Mouse (Mus musculus) embryonic facial prominence, embryonic 10.5 days (tissue): ENCODE measurements at regions not wholly inside any gene's neighbourhood (a gene's known extent, or its start where the extent isn't known, plus 50 kb on each side); places are given as distances from the start of the nearest gene placed in this dataset.

Source experiments
- DNase-seq: peaks from one replicate; pipeline ENCODE4 v3.0.0-alpha.2; 2017; ENCODE audit warnings: low spot score
- H3K27ac ChIP-seq: fragments of 300-500 bp; sonication (generic); replicated peaks from 2 replicates; pipeline ENCODE4 v1.5.1; 2016; ENCODE audit warnings: mild to moderate bottlenecking
- H3K27me3 ChIP-seq: fragments of 300-500 bp; sonication (generic); replicated peaks from 2 replicates; pipeline ENCODE4 v1.6.1; 2016; ENCODE audit warnings: low read depth, mild to moderate bottlenecking; ENCODE audit not compliant: poor library complexity, severe bottlenecking
- H3K36me3 ChIP-seq: fragments of 300-500 bp; sonication (generic); replicated peaks from 2 replicates; pipeline ENCODE4 v1.6.1; 2016; ENCODE audit warnings: mild to moderate bottlenecking, moderate library complexity
- H3K4me1 ChIP-seq: fragments of 300-500 bp; sonication (generic); 2 replicates; pipeline ENCODE4 v1.6.1; 2016
- H3K4me3 ChIP-seq: fragments of 300-500 bp; sonication (generic); 2 replicates; pipeline ENCODE4 v1.5.1; 2016; ENCODE audit warnings: mild to moderate bottlenecking, moderate library complexity
- H3K9me3 ChIP-seq: fragments of 300-500 bp; sonication (generic); 2 replicates; pipeline ENCODE4 v1.6.1; 2016; ENCODE audit warnings: mild to moderate bottlenecking
- WGBS: fragments of 180-500 bp; shearing (Covaris S2); methylation state at CpG from one replicate; pipeline ENCODE4 v1.1.7; 2016; 5-methylcytosine and 5-hydroxymethylcytosine counted together

GRCm38 (mm10) chr14:102019320-102019719 is 289.6 kb downstream of the Lmo7 start:
- Histone ChIP-seq H3K27me3 (no peaks in the 10 kb centered on the region), H3K4me3 (no peak overlapping the region), H3K4me1 (no peaks in the 10 kb centered on the region), H3K36me3 (no peaks in the 10 kb centered on the region), H3K27ac (no peak overlapping the region), H3K9me3 (no peaks in the 10 kb centered on the region)
- WGBS: 85% methylated on average over 2 of the region's 2 CpGs
- DNase-seq: no peak

DNA sequence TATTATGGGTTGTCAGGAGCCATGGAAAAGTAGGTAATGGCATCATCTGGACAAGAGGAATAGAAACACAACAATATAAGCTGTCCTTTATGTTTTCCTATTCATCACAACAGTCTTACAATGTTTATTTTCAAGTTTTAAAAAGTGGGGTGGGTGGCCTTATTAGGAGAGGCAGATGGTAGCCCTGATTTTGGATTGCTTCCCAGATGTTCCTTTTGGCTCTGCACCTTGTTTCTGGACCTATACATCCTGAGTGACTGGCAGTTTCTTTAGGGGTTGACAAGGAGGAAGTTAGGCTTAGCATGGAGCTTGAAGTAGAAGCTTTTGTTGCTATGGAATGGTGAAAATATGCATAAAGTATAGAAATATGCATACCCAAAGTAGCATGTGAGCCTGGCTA is 286.8 kb downstream of the Lmo7 start:
- DNase-seq: no peak
- Histone ChIP-seq H3K4me1 (no peaks in the 10 kb centered on the region), H3K9me3 (no peaks in the 10 kb centered on the region), H3K36me3 (no peaks in the 10 kb centered on the region), H3K27ac (no peak overlapping the region), H3K27me3 (no peaks in the 10 kb centered on the region), H3K4me3 (no peak overlapping the region)

GRCm38 (mm10) chr14:102014976-102015603 is 285.3 kb downstream of the Lmo7 start:
- Histone ChIP-seq H3K27me3 (no peaks in the 10 kb centered on the region), H3K9me3 (no peaks in the 10 kb centered on the region), H3K27ac (no peak overlapping the region), H3K4me1 (no peaks in the 10 kb centered on the region), H3K36me3 (no peaks in the 10 kb centered on the region), H3K4me3 (no peak overlapping the region)
- WGBS: 84% methylated on average over 13 of the region's 13 CpGs
- no peak for DNase-seq

DNA sequence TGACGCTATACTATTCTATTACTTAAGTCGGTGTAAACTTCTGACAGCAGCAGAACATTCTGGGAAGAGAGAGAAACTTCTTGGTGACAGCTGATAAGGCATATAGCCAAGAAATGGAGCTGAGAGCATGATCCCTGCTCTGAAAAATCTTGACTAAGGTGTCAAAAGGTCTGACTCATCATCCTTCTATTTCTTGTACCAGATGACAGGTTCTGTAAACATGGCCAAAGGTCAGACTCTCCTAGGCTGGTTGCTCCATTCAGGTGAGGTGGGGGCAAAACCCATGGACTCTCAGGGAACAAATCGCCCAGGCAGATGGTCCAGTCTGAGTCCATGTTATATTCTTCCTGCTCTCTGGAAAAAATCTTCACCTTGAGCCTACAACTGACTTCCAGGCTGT is 283.5 kb downstream of the Lmo7 start:
- H3K9me3 ChIP-seq: no peaks in the 10 kb centered on the region
- H3K36me3 ChIP-seq: no peaks in the 10 kb centered on the region
- no peak for DNase-seq
- 78% methylated on average over 3 of the region's 3 CpGs for WGBS
- H3K27me3 ChIP-seq: no peaks in the 10 kb centered on the region
- no peak overlapping the region for H3K4me3 ChIP-seq
- H3K27ac ChIP-seq: no peak overlapping the region
- no peaks in the 10 kb centered on the region for H3K4me1 ChIP-seq

GRCm38 (mm10) chr14:101997535-101997934 is 267.8 kb downstream of the Lmo7 start:
- no peak overlapping the region for H3K4me3 ChIP-seq
- no peaks in the 10 kb centered on the region for H3K9me3 ChIP-seq
- WGBS: 50% methylated on average over 4 of the region's 4 CpGs
- no peaks in the 10 kb centered on the region for H3K36me3 ChIP-seq
- 0 out of 2 replicates have a peak, but pooled peaks cover 4% of the 10 kb centered on the region for H3K4me1 ChIP-seq
- H3K27ac ChIP-seq: no peak overlapping the region
- H3K27me3 ChIP-seq: no peaks in the 10 kb centered on the region
- no peak for DNase-seq

- H3K27ac ChIP-seq: no peak overlapping the region
- no peaks in the 10 kb centered on the region for H3K27me3 ChIP-seq
- H3K9me3 ChIP-seq: no peaks in the 10 kb centered on the region
- H3K36me3 ChIP-seq: no peaks in the 10 kb centered on the region
- 15% methylated on average over 2 of the region's 2 CpGs for WGBS
- no peak for DNase-seq
- H3K4me3 ChIP-seq: no peak overlapping the region
- 0 out of 2 replicates have a peak, but pooled peaks cover 7% of the 10 kb centered on the region for H3K4me1 ChIP-seq
Observed at GRCm38 (mm10) chr14:101984401-101984800, 254.6 kb downstream of the Lmo7 start.
